Mouse (Mus musculus) myocyte (in vitro differentiated cells): ENCODE measurements around the gene Mfap2. TPM values are rescaled to one million over a fixed set of nuclear protein-coding genes. Genes with fewer than 3 reads are reported as not detected.

ENCODE experiments used
- H3K27me3 ChIP-seq: one replicate; pipeline ENCODE4 v1.6.1; 2011; ENCODE audit not compliant: control insufficient read depth, insufficient read depth, insufficient read length
- H3K36me3 ChIP-seq: one replicate; pipeline ENCODE4 v1.6.1; 2011; ENCODE audit not compliant: control insufficient read depth, insufficient read depth
- H3K4me2 ChIP-seq: one replicate; pipeline ENCODE4 v1.6.1; 2011; ENCODE audit warnings: low read depth, control low read depth
- H3K4me3 ChIP-seq: one replicate; pipeline ENCODE4 v1.5.1; 2011; ENCODE audit warnings: mild to moderate bottlenecking, control low read depth, moderate library complexity
- H3K79me2 ChIP-seq: one replicate; pipeline ENCODE4 v1.6.1; 2011; ENCODE audit not compliant: control insufficient read depth, insufficient read depth
- H3ac ChIP-seq: one replicate; pipeline ENCODE4 v1.6.1; 2011; ENCODE audit not compliant: control insufficient read depth, insufficient read length
- CEBPB ChIP-seq: IDR thresholded peaks from 2 replicates; pipeline ENCODE4 v1.6.1; 2011; ENCODE audit warnings: mild to moderate bottlenecking, moderate library complexity; ENCODE audit not compliant: poor library complexity, insufficient read depth, severe bottlenecking
- E2F4 ChIP-seq: IDR thresholded peaks from one replicate; pipeline ENCODE4 v1.6.1; 2011; ENCODE audit warnings: mild to moderate bottlenecking, control low read depth, moderate library complexity; ENCODE audit not compliant: insufficient read depth
- MAX ChIP-seq: IDR thresholded peaks from one replicate; pipeline ENCODE4 v1.6.1; 2011; ENCODE audit warnings: low read depth, mild to moderate bottlenecking, control low read depth
- MYOD1 ChIP-seq, 3 experiments: IDR thresholded peaks; one replicate each; pipeline ENCODE4 v1.6.1; 2011; ENCODE audit warnings: control low read depth in 2 of 3, low read depth in 2 of 3, mild to moderate bottlenecking in 2 of 3, moderate library complexity in 1 of 3; ENCODE audit not compliant: insufficient read length in 2 of 3, control insufficient read depth in 1 of 3
- MYOG ChIP-seq, 3 experiments: IDR thresholded peaks; one replicate each; pipeline ENCODE4 v1.6.1; 2011; ENCODE audit warnings: control low read depth in 2 of 3, low read depth in 2 of 3, mild to moderate bottlenecking in 2 of 3; ENCODE audit not compliant: insufficient read length in 2 of 3, control insufficient read depth in 1 of 3, insufficient read depth in 1 of 3
- POLR2A ChIP-seq: IDR thresholded peaks from one replicate; pipeline ENCODE4 v1.6.1; 2011; ENCODE audit warnings: low read depth, mild to moderate bottlenecking, control low read depth, moderate library complexity; ENCODE audit not compliant: insufficient read length
- POLR2AphosphoS2 ChIP-seq: IDR thresholded peaks from one replicate; pipeline ENCODE4 v1.6.1; 2011; ENCODE audit warnings: low read depth, control low read depth; ENCODE audit not compliant: insufficient read length
- REST ChIP-seq: IDR thresholded peaks from one replicate; pipeline ENCODE4 v1.6.1; 2011; ENCODE audit warnings: mild to moderate bottlenecking, control low read depth, moderate library complexity; ENCODE audit not compliant: insufficient read depth, insufficient read length
- SRF ChIP-seq: IDR thresholded peaks from one replicate; pipeline ENCODE4 v1.6.1; 2011; ENCODE audit warnings: low read depth; ENCODE audit not compliant: control insufficient read depth, insufficient read length
- TCF12 ChIP-seq: IDR thresholded peaks from one replicate; pipeline ENCODE4 v1.6.1; 2011; ENCODE audit warnings: mild to moderate bottlenecking, control low read depth; ENCODE audit not compliant: poor library complexity, insufficient read depth, severe bottlenecking
- TCF3 ChIP-seq: IDR thresholded peaks from one replicate; pipeline ENCODE4 v1.6.1; 2011; ENCODE audit warnings: low read depth, control low read depth; ENCODE audit not compliant: insufficient read length
- USF1 ChIP-seq: IDR thresholded peaks from one replicate; pipeline ENCODE4 v1.6.1; 2011; ENCODE audit warnings: low read depth, mild to moderate bottlenecking, control low read depth, moderate library complexity
- polyA plus RNA-seq: library from polyadenylated mRNA; unstranded; fragments of >200 nt; fragmentation: generic; extraction: Trizol; gene quantifications from one replicate; pipeline ENCODE4 v1.2.1, GENCODE M21; 2012; ENCODE audit warnings: missing spikeins

Gene Mfap2
- polyA plus RNA-seq, 1 experiment, result 0.53 TPM

- Histone ChIP-seq H3ac (no peak overlapping the region), H3K4me3 (no peak overlapping the region), H3K27me3 (no peaks in the 10 kb centered on the region), H3K79me2 (no peaks in the 10 kb centered on the region), H3K4me2 (no peak overlapping the region), H3K36me3 (peaks cover 19% of the 10 kb centered on the region)
- TF ChIP-seq CEBPB, result no peak
Measured at GRCm38 (mm10) chr4:140975356-140975755, 34.9 kb upstream of the Mfap2 start.

- no peak overlapping the region for H3K4me2 ChIP-seq
- TF ChIP-seq CEBPB (no peak), MYOG (IDR thresholded peaks at IDR 0.05; ENCODE audit: control insufficient read depth in 1 of 3, insufficient read depth in 1 of 3, insufficient read length in 2 of 3, low read depth in 2 of 3) (no peak), SRF (no peak)
- no peaks in the 10 kb centered on the region for H3K79me2 ChIP-seq
- peaks cover 19% of the 10 kb centered on the region for H3K36me3 ChIP-seq
- H3K4me3 ChIP-seq, result no peak overlapping the region
- no peaks in the 10 kb centered on the region for H3K27me3 ChIP-seq
- H3ac ChIP-seq, result no peak overlapping the region
Measured at GRCm38 (mm10) chr4:140977278-140977677, 32.9 kb upstream of the Mfap2 start.

GRCm38 (mm10) chr4:140977886-140978692, 32.1 kb upstream of the Mfap2 start:
- Histone ChIP-seq H3K4me2 (no peak overlapping the region), H3ac (no peak overlapping the region), H3K36me3 (peaks cover 16% of the 10 kb centered on the region), H3K79me2 (no peaks in the 10 kb centered on the region), H3K4me3 (no peak overlapping the region), H3K27me3 (no peaks in the 10 kb centered on the region)
- TF ChIP-seq TCF3 (no peak), POLR2A (peak; percentile 19), POLR2AphosphoS2 (peak; percentile 32)

- Histone ChIP-seq H3K79me2 (no peaks in the 10 kb centered on the region), H3ac (no peak overlapping the region), H3K27me3 (peaks cover 8% of the 10 kb centered on the region), H3K36me3 (peaks cover 1% of the 10 kb centered on the region), H3K4me2 (no peak overlapping the region), H3K4me3 (no peak overlapping the region)
- TF ChIP-seq E2F4 (no peak), POLR2A (no peak), MYOG (IDR thresholded peaks at IDR 0.05; ENCODE audit: control insufficient read depth in 1 of 3, insufficient read depth in 1 of 3, insufficient read length in 2 of 3, low read depth in 2 of 3) (no peak), SRF (no peak), TCF12 (no peak), REST (no peak), TCF3 (no peak), CEBPB (no peak), USF1 (no peak), MYOD1 (IDR thresholded peaks at IDR 0.05; ENCODE audit: control insufficient read depth in 1 of 3, insufficient read length in 2 of 3, low read depth in 2 of 3) (no peak), POLR2AphosphoS2 (no peak), MAX (no peak)
Measured at GRCm38 (mm10) chr4:140981605-140982004, 28.6 kb upstream of the Mfap2 start.

GRCm38 (mm10) chr4:140982808-140983207, 27.4 kb upstream of the Mfap2 start:
- Histone ChIP-seq H3ac (no peak overlapping the region), H3K4me2 (no peak overlapping the region), H3K36me3 (no peaks in the 10 kb centered on the region), H3K79me2 (no peaks in the 10 kb centered on the region), H3K4me3 (no peak overlapping the region), H3K27me3 (peaks cover 8% of the 10 kb centered on the region)
- TF ChIP-seq POLR2A (no peak), POLR2AphosphoS2 (no peak), MYOG (IDR thresholded peaks at IDR 0.05; ENCODE audit: control insufficient read depth in 1 of 3, insufficient read depth in 1 of 3, insufficient read length in 2 of 3, low read depth in 2 of 3) (no peak), E2F4 (no peak), CEBPB (no peak), TCF12 (no peak), SRF (no peak), MYOD1 (IDR thresholded peaks at IDR 0.05; ENCODE audit: control insufficient read depth in 1 of 3, insufficient read length in 2 of 3, low read depth in 2 of 3) (no peak), USF1 (no peak), REST (no peak), MAX (no peak), TCF3 (no peak)
